Mouse (Mus musculus): Measurements from ENCODE around the gene Atp1a1. TPM values are rescaled to one million over a fixed set of nuclear protein-coding genes. Genes with fewer than 3 reads are reported as not detected.

Atp1a1 gene
- total and polyA plus RNA-seq, 2 experiments, result 163 to 183 TPM

DNA sequence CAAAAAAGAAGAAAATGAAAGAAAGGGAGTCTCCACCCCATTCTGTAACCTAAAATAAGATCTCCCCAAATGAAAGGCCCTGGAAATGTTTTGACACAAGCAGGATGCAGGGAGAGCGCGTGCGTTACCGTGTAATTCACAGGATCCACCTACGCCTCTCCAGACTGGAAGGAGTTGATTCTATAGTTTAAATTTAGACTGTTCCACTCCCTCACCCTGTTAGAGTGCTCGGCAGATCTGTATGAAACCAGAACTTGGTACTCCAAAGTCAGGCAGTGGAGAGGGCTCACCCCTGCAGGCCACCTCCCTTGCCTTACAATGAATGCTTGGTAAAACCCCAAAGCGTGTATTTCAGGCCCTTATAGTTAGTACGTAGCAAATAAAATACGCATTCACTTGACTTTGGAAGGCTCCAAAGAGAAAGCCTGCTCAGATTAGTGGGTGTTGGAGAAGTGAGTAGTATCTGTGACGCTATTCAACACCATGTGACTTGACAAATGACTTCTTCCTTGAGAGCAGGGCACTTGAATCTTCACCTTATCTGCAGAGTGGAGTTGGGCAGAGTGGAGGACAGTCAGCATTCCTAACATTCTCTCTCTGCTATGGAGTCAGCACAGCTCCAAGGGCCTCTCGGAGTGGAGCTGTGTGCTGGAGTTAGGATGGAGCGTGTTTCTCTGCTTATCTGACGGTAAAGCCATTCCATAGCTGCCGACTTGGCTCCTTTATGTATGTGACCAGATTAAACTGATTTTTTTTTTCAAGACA lies 8.4 kb downstream of the Atp1a1 start:
- no peak overlapping the region for H3K9ac ChIP-seq (ENCODE audit: low read depth, low read length)
- no peak for TF ChIP-seq CTCF (IDR thresholded peaks at IDR 0.05; ENCODE audit: low read depth, low read length)
- no peak for TF ChIP-seq POLR2A (IDR thresholded peaks at IDR 0.05; ENCODE audit: extremely low read depth, insufficient read depth, low read length)
- no peaks in the 10 kb centered on the region for H3K27me3 ChIP-seq (ENCODE audit: control insufficient read depth, insufficient read depth, low read length)
- DNase-seq (ENCODE audit: extremely low read depth, low read depth, low spot score), result no peak
- H3K27ac ChIP-seq (replicated peaks; ENCODE audit: insufficient read depth, low read depth, low read length), result no peak overlapping the region
- peaks cover 44% of the 10 kb centered on the region for H3K36me3 ChIP-seq (ENCODE audit: control insufficient read depth, insufficient read depth, low read length)
- peaks cover 25% of the 10 kb centered on the region for H3K4me1 ChIP-seq (ENCODE audit: control insufficient read depth, insufficient read depth, low read length)
- H3K79me2 ChIP-seq (ENCODE audit: control insufficient read depth, insufficient read depth, low read length), result peaks cover 14% of the 10 kb centered on the region; the same call in 1 of the 2 replicates
- H3K4me3 ChIP-seq (ENCODE audit: insufficient read depth, low read depth, low read length), result no peak overlapping the region
- WGBS, result 86% methylated on average over 14 of the region's 14 CpGs

DNA sequence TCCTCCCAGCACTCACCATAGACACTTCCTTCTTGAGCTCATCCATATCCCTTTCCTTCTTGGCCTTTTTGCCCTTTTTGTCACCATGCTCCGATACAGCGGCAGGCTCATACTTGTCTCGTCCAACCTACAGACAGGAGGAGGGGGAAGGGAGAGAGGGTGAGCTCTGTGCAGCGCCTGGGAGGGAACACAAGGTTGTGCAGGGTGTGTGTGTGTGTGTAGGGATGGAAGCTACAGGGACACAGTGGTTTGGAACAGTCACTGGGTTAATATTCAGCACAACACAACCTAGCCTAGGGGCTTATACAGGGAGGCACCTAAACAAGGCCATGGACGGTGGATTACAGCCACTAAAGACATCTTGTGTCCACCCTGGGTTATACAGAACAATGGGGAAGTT lies 9.5 kb downstream of the Atp1a1 start:
- Histone ChIP-seq H3K27me3 (ENCODE audit: control insufficient read depth, insufficient read depth, low read length) (no peaks in the 10 kb centered on the region), H3K79me2 (ENCODE audit: control insufficient read depth, insufficient read depth, low read length) (peaks cover 12% of the 10 kb centered on the region; the same call in 1 of the 2 replicates), H3K27ac (replicated peaks; ENCODE audit: insufficient read depth, low read depth, low read length) (no peak overlapping the region), H3K4me1 (ENCODE audit: control insufficient read depth, insufficient read depth, low read length) (peaks cover 21% of the 10 kb centered on the region), H3K4me3 (ENCODE audit: insufficient read depth, low read depth, low read length) (no peak overlapping the region), H3K9ac (ENCODE audit: low read depth, low read length) (no peak overlapping the region), H3K36me3 (ENCODE audit: control insufficient read depth, insufficient read depth, low read length) (peaks cover 55% of the 10 kb centered on the region)
- no peak for TF ChIP-seq CTCF (IDR thresholded peaks at IDR 0.05; ENCODE audit: low read depth, low read length)
- no peak for TF ChIP-seq POLR2A (IDR thresholded peaks at IDR 0.05; ENCODE audit: extremely low read depth, insufficient read depth, low read length)
- no peak for DNase-seq (ENCODE audit: extremely low read depth, low read depth, low spot score)
- WGBS, result 86% methylated on average over 5 of the region's 5 CpGs

DNA sequence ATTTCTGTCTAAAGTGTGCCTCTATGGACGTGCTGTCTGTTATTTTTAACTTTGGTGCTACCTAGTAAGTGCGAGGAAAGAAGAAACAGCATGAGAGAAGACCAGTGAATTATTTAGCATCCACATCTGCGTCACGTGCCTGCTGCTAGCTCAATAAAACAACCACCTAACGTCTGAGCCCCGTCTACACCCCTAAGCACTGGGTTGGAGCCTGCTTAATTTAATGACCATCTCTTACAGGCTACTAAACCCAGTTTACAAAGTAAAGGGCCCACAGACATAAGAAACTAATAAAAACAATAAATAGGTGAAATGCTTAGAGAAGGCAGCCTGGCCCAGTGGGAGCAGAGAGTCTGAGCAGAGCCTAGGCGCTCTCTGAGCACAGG lies 11.2 kb downstream of the Atp1a1 start:
- no peak overlapping the region for H3K9ac ChIP-seq (ENCODE audit: low read depth, low read length)
- H3K4me1 ChIP-seq (ENCODE audit: control insufficient read depth, insufficient read depth, low read length), result peaks cover 7% of the 10 kb centered on the region
- H3K27me3 ChIP-seq (ENCODE audit: control insufficient read depth, insufficient read depth, low read length), result no peaks in the 10 kb centered on the region
- H3K4me3 ChIP-seq (ENCODE audit: insufficient read depth, low read depth, low read length), result no peak overlapping the region
- no peak for TF ChIP-seq CTCF (IDR thresholded peaks at IDR 0.05; ENCODE audit: low read depth, low read length)
- no peak for TF ChIP-seq POLR2A (IDR thresholded peaks at IDR 0.05; ENCODE audit: extremely low read depth, insufficient read depth, low read length)
- peaks cover 4% of the 10 kb centered on the region; the same call in 1 of the 2 replicates for H3K79me2 ChIP-seq (ENCODE audit: control insufficient read depth, insufficient read depth, low read length)
- 94% methylated on average over 7 of the region's 7 CpGs for WGBS
- peaks cover 70% of the 10 kb centered on the region for H3K36me3 ChIP-seq (ENCODE audit: control insufficient read depth, insufficient read depth, low read length)
- no peak overlapping the region for H3K27ac ChIP-seq (replicated peaks; ENCODE audit: insufficient read depth, low read depth, low read length)
- DNase-seq (ENCODE audit: extremely low read depth, low read depth, low spot score), result no peak

DNA sequence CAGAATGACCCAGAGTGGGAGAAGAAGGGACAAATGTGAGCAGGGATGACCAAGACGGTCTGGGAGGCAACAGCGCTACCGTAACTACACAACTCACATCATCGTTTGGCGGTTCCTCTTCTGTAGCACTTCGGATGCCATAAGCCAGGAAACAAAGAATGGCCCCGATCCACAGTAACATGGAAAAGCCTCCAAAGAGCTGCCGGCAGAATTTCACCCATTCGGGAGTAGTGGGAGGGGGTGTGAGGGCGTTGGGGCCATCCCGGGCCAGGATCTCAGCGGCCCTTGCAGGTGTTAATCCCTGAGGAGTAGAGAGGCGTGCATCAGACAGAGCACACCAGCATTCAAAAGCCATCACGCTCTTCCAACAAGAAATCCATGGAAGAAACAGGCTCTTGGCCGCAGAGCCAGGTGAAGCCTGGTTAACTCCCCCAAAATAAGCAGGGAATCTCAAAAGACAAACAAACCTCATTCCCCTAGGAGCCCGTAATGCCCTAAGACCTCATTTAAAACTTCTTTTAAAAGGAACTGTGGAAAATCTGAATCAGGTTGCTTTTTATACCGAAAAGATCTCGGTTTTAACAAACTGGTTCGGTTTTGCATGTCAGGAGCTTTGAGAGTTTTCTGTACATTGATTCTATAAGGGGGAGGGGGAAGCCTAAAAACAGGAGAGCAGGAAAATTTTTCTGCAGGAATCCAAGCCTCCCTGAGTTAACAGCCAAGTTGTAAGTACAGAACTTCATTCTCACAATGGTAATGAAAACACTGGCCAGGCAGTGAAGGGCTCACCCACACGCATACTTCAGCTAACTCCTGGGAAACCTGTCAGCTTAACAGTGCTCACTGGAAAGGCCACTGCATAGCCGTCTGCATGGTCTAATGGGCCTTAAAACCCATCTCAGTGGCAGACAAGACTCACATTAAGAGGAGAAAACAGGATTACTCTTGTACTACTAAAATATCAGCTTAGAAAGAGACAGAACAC lies 11.9 kb downstream of the Atp1a1 start:
- TF ChIP-seq POLR2A (IDR thresholded peaks at IDR 0.05; ENCODE audit: extremely low read depth, insufficient read depth, low read length) (no peak), CTCF (IDR thresholded peaks at IDR 0.05; ENCODE audit: low read depth, low read length) (no peak)
- Histone ChIP-seq H3K4me1 (ENCODE audit: control insufficient read depth, insufficient read depth, low read length) (peaks cover 4% of the 10 kb centered on the region), H3K4me3 (ENCODE audit: insufficient read depth, low read depth, low read length) (no peak overlapping the region), H3K79me2 (ENCODE audit: control insufficient read depth, insufficient read depth, low read length) (no peaks in the 10 kb centered on the region; the same call in 1 of the 2 replicates), H3K9ac (ENCODE audit: low read depth, low read length) (no peak overlapping the region), H3K27me3 (ENCODE audit: control insufficient read depth, insufficient read depth, low read length) (no peaks in the 10 kb centered on the region), H3K27ac (replicated peaks; ENCODE audit: insufficient read depth, low read depth, low read length) (no peak overlapping the region), H3K36me3 (ENCODE audit: control insufficient read depth, insufficient read depth, low read length) (peaks cover 73% of the 10 kb centered on the region)
- 94% methylated on average over 21 of the region's 21 CpGs for WGBS
- no peak for DNase-seq (ENCODE audit: extremely low read depth, low read depth, low spot score)

DNA sequence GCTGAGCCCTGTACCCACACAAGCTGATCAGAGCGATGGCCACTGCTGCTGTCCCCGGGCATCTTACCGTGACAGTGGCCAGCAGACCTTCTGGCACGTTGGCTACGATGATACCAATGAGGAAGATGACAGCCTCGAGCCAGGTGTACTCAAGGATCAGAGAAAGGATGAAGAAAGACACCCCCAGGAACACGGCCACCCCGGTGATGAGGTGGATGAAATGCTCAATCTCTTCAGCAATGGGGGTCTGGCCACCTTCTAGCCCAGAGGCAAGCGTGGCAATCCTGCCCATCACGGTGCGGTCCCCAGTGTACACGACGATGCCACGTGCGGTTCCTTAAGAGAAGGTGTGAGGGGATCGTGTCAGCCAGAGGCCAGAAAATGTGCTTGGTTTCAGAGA lies 14.1 kb downstream of the Atp1a1 start:
- Histone ChIP-seq H3K4me1 (ENCODE audit: control insufficient read depth, insufficient read depth, low read length) (no peaks in the 10 kb centered on the region), H3K27me3 (ENCODE audit: control insufficient read depth, insufficient read depth, low read length) (no peaks in the 10 kb centered on the region), H3K4me3 (ENCODE audit: insufficient read depth, low read depth, low read length) (no peak overlapping the region), H3K79me2 (ENCODE audit: control insufficient read depth, insufficient read depth, low read length) (no peaks in the 10 kb centered on the region), H3K36me3 (ENCODE audit: control insufficient read depth, insufficient read depth, low read length) (peaks cover 89% of the 10 kb centered on the region), H3K9ac (ENCODE audit: low read depth, low read length) (no peak overlapping the region), H3K27ac (replicated peaks; ENCODE audit: insufficient read depth, low read depth, low read length) (no peak overlapping the region)
- WGBS, result 93% methylated on average over 16 of the region's 16 CpGs
- TF ChIP-seq CTCF (IDR thresholded peaks at IDR 0.05; ENCODE audit: low read depth, low read length) (no peak), POLR2A (IDR thresholded peaks at IDR 0.05; ENCODE audit: extremely low read depth, insufficient read depth, low read length) (no peak)
- no peak for DNase-seq (ENCODE audit: extremely low read depth, low read depth, low spot score)

All from liver, adult 2 months (tissue).